Mouse (Mus musculus): ENCODE results near the gene Vmn1r74. TPM values are rescaled to one million over a fixed set of nuclear protein-coding genes. Genes with fewer than 3 reads are reported as not detected.

Vmn1r74 gene
- not detected for polyA plus RNA-seq (2014; fragmentation: Illumina TruSeq; extraction: RNeasy Lipid Tissue Mini Kit (QIAGEN cat#74804); ENCODE audit: low read depth, low replicate concordance)

DNA sequence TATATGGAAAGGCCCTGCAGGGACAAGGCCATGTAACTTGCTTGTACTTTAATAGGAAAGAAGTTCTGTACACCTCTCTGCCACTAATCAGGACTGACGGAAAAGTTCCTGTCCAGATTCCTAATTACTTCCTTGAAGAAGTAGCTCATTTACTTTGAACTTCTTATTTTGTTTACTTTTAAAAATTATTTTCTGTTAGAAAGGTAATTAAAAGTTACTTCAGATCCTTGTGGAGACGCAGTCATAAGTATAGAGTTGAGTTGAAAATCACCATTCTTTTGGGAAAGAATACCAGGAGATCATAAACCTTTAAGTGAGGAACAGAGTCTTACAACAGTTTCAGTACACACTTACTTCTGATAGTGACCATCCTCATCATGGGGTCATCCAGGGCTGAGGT, at the start of gene Vmn1r74:
Gene Vmn1r74, plus strand, starts transcription at position 301 of the 400 bp plus-strand sequence.

DNA sequence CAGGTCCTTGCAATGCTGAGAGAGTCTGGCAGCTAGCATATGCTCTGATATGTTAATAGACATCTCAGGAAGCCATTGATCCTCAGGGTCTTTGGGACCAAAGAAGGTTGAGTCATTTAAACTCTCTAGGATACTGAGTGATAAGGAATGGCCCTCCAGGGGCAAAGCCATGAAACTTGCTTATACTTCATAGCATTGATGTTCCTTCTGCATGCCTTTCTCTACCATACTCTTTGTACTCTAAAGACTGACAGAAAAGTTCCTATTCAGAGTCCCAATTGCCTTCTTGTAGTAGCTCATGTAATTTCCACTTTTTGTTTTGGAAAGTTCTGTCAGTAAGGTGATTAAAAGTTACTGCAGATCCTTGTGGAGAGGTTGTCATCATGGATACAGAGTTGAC, 40.5 kb downstream of the Vmn1r74 start, which contains the start of gene Vmn1r75:
Gene Vmn1r75, plus strand, starts transcription at position 301 of the 400 bp plus-strand sequence.

Other genes with a start within 250 kb of the Vmn1r74 start
- not detected for gene Zscan4-ps3, start 224.7 kb upstream of the Vmn1r74 start, polyA plus RNA-seq (2014; fragmentation: Illumina TruSeq; extraction: RNeasy Lipid Tissue Mini Kit (QIAGEN cat#74804); ENCODE audit: low read depth, low replicate concordance)
- gene Vmn1r72, start 153.8 kb upstream of the Vmn1r74 start, polyA plus RNA-seq (2014; fragmentation: Illumina TruSeq; extraction: RNeasy Lipid Tissue Mini Kit (QIAGEN cat#74804); ENCODE audit: low read depth, low replicate concordance), result not detected
- gene Vmn1r73, start 103.7 kb upstream of the Vmn1r74 start, polyA plus RNA-seq (2014; fragmentation: Illumina TruSeq; extraction: RNeasy Lipid Tissue Mini Kit (QIAGEN cat#74804); ENCODE audit: low read depth, low replicate concordance), result not detected
- not detected for gene Vmn1r75, start 40.6 kb downstream of the Vmn1r74 start, polyA plus RNA-seq (2014; fragmentation: Illumina TruSeq; extraction: RNeasy Lipid Tissue Mini Kit (QIAGEN cat#74804); ENCODE audit: low read depth, low replicate concordance)
- not detected for gene Vmn1r76, start 104.2 kb downstream of the Vmn1r74 start, polyA plus RNA-seq (2014; fragmentation: Illumina TruSeq; extraction: RNeasy Lipid Tissue Mini Kit (QIAGEN cat#74804); ENCODE audit: low read depth, low replicate concordance)
- not detected for gene Vmn1r77, start 202.8 kb downstream of the Vmn1r74 start, polyA plus RNA-seq (2014; fragmentation: Illumina TruSeq; extraction: RNeasy Lipid Tissue Mini Kit (QIAGEN cat#74804); ENCODE audit: low read depth, low replicate concordance)

Measured in adipose tissue, adult 10 weeks (tissue).